Mouse (Mus musculus) heart, postnatal 0 days (tissue): ENCODE data around the gene Mgat4d. TPM values are rescaled to one million over a fixed set of nuclear protein-coding genes. Genes with fewer than 3 reads are reported as not detected.
"Not testable (repeated sequence)": the region's sequence is repeated elsewhere in the genome, so short reads cannot be mapped to it uniquely, and the experiment has no call there.

Experiments
- ATAC-seq: fragments of 200-750 bp; cut with Nextera tagmentation; 2 replicates; pipeline ENCODE4 v1.8.0; 2017; ENCODE audit warnings: low read depth, moderate number of reproducible peaks, moderate library complexity; ENCODE audit not compliant: insufficient read depth
- DNase-seq: peaks from one replicate; pipeline ENCODE4 v3.0.0-alpha.2; 2016; ENCODE audit warnings: low spot score
- H3K27ac ChIP-seq: fragments of 300-500 bp; sonication (generic); 2 replicates; pipeline ENCODE4 v1.5.1; 2014; ENCODE audit warnings: low read depth, mild to moderate bottlenecking
- H3K27me3 ChIP-seq: fragments of 300-500 bp; sonication (generic); 2 replicates; pipeline ENCODE4 v1.6.1; 2014; ENCODE audit warnings: low read length, mixed read lengths; ENCODE audit not compliant: control insufficient read depth, insufficient read depth
- H3K36me3 ChIP-seq: fragments of 300-500 bp; sonication (generic); replicated peaks from 2 replicates; pipeline ENCODE4 v1.6.1; 2014; ENCODE audit warnings: low read length, mixed read lengths; ENCODE audit not compliant: control insufficient read depth, insufficient read depth
- H3K4me1 ChIP-seq: fragments of 300-500 bp; sonication (generic); 2 replicates; pipeline ENCODE4 v1.6.1; 2014; ENCODE audit warnings: antibody characterized with exemption; ENCODE audit not compliant: control insufficient read depth, insufficient read depth
- H3K4me2 ChIP-seq: fragments of 300-500 bp; sonication (generic); 2 replicates; pipeline ENCODE4 v1.6.1; 2014; ENCODE audit warnings: low read depth, mild to moderate bottlenecking, low read length, moderate library complexity
- H3K4me3 ChIP-seq: fragments of 300-500 bp; sonication (generic); 2 replicates; pipeline ENCODE4 v1.5.1; 2014; ENCODE audit warnings: low read depth, low read length
- H3K9ac ChIP-seq: fragments of 300-500 bp; sonication (generic); replicated peaks from 2 replicates; pipeline ENCODE4 v1.6.1; 2014; ENCODE audit warnings: low read depth, low read length, mixed read lengths
- H3K9me3 ChIP-seq: fragments of 300-500 bp; sonication (generic); replicated peaks from 2 replicates; pipeline ENCODE4 v1.6.1; 2016; ENCODE audit warnings: low read length; ENCODE audit not compliant: control insufficient read depth
- CTCF ChIP-seq: IDR thresholded peaks from 2 replicates; pipeline ENCODE4 v1.5.1; 2016; ENCODE audit warnings: antibody characterized with exemption, control low read depth, low read depth
- EP300 ChIP-seq: IDR thresholded peaks from 2 replicates; pipeline ENCODE4 v1.6.1; 2016; ENCODE audit warnings: antibody characterized with exemption, low read depth
- WGBS: fragments of 180-500 bp; shearing (Covaris S2); extraction: QIAGEN DNeasy Blood & Tissue Kit; methylation state at CpG from one replicate; pipeline ENCODE4 v1.1.7; 2014; 5-methylcytosine and 5-hydroxymethylcytosine counted together
- polyA plus RNA-seq: library from polyadenylated mRNA; unstranded; fragments of >200 nt; fragmentation: Nextera tagmentation; extraction: Ambion mirVana; gene quantifications from 2 replicates; pipeline ENCODE4 v1.2.1, GENCODE M21; 2015
- total RNA-seq: library from RNA; depleted of rRNA; stranded (reverse); fragments of >200 nt; gene quantifications from 2 replicates; pipeline ENCODE4 v1.2.3, GENCODE M21; 2014; ENCODE audit warnings: low replicate concordance; rRNA removed

The Mgat4d gene
- total and polyA plus RNA-seq, 2 experiments from 2014 or later: not detected

GRCm38 (mm10) chr8:83426949-83427348 is 78.7 kb downstream of the Mgat4d start:
- no peaks in the 10 kb centered on the region for H3K36me3 ChIP-seq
- TF ChIP-seq CTCF (no peak), EP300 (no peak)
- ATAC-seq (0 out of 2 replicates have a peak, but pooled peaks have one; percentile 17), DNase-seq (no peak)
- H3K27ac ChIP-seq: no peak overlapping the region
- H3K27me3 ChIP-seq: peaks cover 36% of the 10 kb centered on the region
- no peak overlapping the region for H3K4me3 ChIP-seq
- no peaks in the 10 kb centered on the region for H3K9me3 ChIP-seq
- no peaks in the 10 kb centered on the region for H3K4me1 ChIP-seq
- no peak overlapping the region for H3K9ac ChIP-seq
- WGBS: 23% methylated on average over 7 of the region's 7 CpGs
- no peak overlapping the region for H3K4me2 ChIP-seq

- H3K4me1 ChIP-seq, H3K9ac ChIP-seq, H3K36me3 ChIP-seq, H3K27ac ChIP-seq, H3K4me3 ChIP-seq, DNase-seq, ATAC-seq, H3K9me3 ChIP-seq, H3K4me2 ChIP-seq: not testable (repeated sequence)
- 78% methylated on average over 3 of the region's 3 CpGs for WGBS
- H3K27me3 ChIP-seq: peaks cover 28% of the 10 kb centered on the region
Observed at GRCm38 (mm10) chr8:83428621-83429020, 80.3 kb downstream of the Mgat4d start.

GRCm38 (mm10) chr8:83429071-83429524 is 80.8 kb downstream of the Mgat4d start:
- ATAC-seq: no peak
- Histone ChIP-seq H3K27ac (no peak overlapping the region), H3K36me3 (peaks cover 7% of the 10 kb centered on the region), H3K9me3 (no peaks in the 10 kb centered on the region), H3K27me3 (peaks cover 28% of the 10 kb centered on the region), H3K4me3 (no peak overlapping the region), H3K4me1 (no peaks in the 10 kb centered on the region), H3K9ac (no peak overlapping the region), H3K4me2 (no peak overlapping the region)
- DNase-seq: no peak
- TF ChIP-seq EP300: no peak
- TF ChIP-seq CTCF: no peak
- 63% methylated on average over 4 of the region's 4 CpGs for WGBS

Other genes with a start within 250 kb of the Mgat4d start
- 4.3 and 6.2 TPM in 2 replicates for gene Tbc1d9, start 183.1 kb upstream of the Mgat4d start, total RNA-seq
- 0.45 and 0.49 TPM in 2 replicates for gene Tbc1d9, start 183.1 kb upstream of the Mgat4d start, polyA plus RNA-seq
- 3.6 TPM in 1 of 2 replicates, not detected in the other for gene Gm10645, start 182.3 kb upstream of the Mgat4d start, total RNA-seq
- gene Gm10645, start 182.3 kb upstream of the Mgat4d start, polyA plus RNA-seq: 0.34 and 0.48 TPM in 2 replicates
- not detected in 2 replicates for gene Ucp1, start 58.1 kb upstream of the Mgat4d start, total RNA-seq
- 0.63 TPM in 1 of 2 replicates, not detected in the other for gene Ucp1, start 58.1 kb upstream of the Mgat4d start, polyA plus RNA-seq
- 8.2 and 9.2 TPM in 2 replicates for gene Elmod2, start 16.0 kb upstream of the Mgat4d start, total RNA-seq
- 5.6 and 6.0 TPM in 2 replicates for gene Elmod2, start 16.0 kb upstream of the Mgat4d start, polyA plus RNA-seq
- gene Clgn, start 41.4 kb downstream of the Mgat4d start, total RNA-seq: not detected in 2 replicates
- not detected in 2 replicates for gene Clgn, start 41.4 kb downstream of the Mgat4d start, polyA plus RNA-seq
- gene Scoc, start 109.9 kb downstream of the Mgat4d start, total RNA-seq: 18.3 and 39.8 TPM in 2 replicates
- 65.8 and 78.6 TPM in 2 replicates for gene Scoc, start 109.9 kb downstream of the Mgat4d start, polyA plus RNA-seq
- gene Olfr370, start 187.3 kb downstream of the Mgat4d start, total RNA-seq: not detected in 2 replicates
- gene Olfr370, start 187.3 kb downstream of the Mgat4d start, polyA plus RNA-seq: not detected in 2 replicates
- 431 and 682 TPM in 2 replicates for gene Ndufb7, start 218.2 kb downstream of the Mgat4d start, total RNA-seq
- 1,145 and 1,161 TPM in 2 replicates for gene Ndufb7, start 218.2 kb downstream of the Mgat4d start, polyA plus RNA-seq